Mouse (Mus musculus) spleen, postnatal 10 days (tissue): Measurements from ENCODE around the gene Ergic1.
A peak's percentile ranks its signal among the peaks of the same experiment; 100 is the strongest.

Experiments used
- DNase-seq, 2 experiments: peaks; one replicate each; pipeline ENCODE4 v3.0.0; 2021 to 2022; ENCODE audit warnings: low spot score in 2 of 2

The Ergic1 gene

DNA sequence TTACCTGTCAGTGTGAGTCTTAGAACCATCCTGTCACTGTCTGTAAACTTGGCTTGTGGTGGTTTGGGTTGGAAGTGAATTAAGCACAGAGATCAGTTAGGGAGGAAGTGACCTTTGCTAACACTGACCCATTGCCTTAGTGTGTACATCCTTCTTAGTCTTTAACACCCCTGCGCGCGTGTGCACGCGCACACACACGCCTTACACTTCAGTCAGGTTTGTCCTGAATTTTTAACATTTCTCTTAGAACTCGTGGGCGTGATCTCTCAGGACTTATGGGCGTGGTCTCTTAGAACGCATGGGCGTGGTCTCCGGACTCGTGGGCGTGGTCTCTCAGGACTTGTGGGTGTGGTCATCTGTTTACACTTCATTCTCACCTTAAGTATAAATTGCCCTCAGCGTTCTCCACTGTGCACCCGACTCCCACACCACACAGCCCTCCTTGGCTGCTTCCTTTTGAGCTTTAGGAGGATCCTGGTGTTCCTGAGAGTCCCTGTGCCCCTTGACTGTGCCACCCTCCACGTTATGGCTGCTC is 39.7 kb downstream of the Ergic1 start:
- peak in 1 of 2 experiments; percentile 72 for DNase-seq

DNA sequence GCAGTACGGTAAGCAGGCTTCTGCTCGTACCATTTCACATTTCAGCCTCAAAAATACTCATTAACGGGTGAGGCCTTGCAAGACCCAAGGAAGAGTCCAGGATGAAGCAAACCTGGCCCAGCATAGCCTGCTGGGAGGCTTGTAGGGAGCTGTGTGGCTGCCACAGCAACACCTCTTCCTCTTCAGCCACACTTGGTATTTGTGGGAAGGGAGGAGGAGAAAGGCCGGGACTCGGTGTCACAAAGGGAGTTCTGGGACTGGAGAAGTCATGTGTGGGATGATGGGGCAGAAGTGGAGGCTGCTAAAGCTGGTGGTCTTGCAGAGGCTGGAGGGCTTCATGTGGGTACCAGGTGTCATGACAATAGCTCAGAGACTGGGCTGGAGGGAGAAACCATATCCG is 40.2 kb downstream of the Ergic1 start:
- DNase-seq: no peak

DNA sequence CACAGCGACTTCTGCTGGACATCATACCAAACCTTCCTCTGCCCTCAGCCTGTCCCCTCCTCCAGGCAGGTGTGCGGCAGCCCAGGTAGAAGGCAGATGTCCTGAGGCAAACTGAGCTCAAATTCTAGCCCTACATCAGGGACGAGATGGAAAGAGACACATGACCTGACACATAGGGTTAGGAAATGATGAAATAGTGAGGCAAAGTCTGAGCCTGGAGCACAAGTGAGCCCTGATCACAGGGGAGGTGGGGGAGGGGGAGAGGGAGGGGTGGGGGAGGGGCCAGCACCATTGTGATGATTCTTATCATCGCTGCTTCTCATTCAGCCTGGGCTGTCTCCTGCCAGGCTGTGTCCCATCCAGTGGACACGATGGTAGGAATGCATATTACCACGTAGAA is 40.6 kb downstream of the Ergic1 start:
- no peak for DNase-seq

DNA sequence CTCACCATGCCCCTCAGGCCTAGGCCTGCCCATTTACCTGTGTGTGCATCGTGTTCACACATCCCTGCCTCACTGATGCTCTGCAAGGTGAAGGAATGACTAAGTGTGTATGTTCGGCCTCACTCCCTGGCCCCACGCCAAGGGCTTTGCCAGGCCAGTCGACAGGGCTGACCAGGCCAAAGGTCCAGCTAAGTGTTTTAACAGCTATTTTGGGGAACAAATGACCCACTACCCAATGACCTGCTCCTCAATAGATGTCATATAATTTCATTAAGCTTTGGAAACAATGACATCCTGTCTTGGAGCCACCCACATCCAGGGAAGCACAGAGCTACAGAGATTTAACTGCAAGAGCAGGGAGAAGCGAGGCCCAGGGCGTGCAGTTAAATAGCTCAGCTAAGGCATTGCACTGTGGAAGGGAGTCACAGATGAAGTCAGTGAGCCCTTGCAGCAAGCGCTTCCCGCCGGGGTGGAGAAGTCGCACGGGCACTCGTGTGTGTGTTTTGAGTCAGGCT is 41.1 kb downstream of the Ergic1 start:
- DNase-seq: no peak

DNA sequence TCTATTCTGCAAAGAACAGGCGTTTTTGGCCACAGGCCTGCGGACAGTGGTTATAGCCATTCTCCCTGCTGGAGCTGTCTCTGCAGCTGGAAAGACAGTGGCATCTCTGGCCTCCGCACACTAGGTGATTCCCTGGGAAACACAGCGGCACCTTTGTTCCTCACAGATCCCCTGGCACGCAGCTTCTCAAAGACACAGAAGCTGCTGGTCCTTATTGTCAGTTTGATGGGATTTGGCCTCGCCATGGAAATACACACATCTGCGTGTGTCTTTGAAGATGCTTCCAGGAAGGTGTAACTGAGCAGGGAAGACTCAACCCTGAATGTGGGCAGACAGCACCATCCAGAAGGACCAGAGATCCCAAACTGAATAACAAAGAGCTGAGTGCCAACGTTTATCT is 42.0 kb downstream of the Ergic1 start:
- no peak for DNase-seq

DNA sequence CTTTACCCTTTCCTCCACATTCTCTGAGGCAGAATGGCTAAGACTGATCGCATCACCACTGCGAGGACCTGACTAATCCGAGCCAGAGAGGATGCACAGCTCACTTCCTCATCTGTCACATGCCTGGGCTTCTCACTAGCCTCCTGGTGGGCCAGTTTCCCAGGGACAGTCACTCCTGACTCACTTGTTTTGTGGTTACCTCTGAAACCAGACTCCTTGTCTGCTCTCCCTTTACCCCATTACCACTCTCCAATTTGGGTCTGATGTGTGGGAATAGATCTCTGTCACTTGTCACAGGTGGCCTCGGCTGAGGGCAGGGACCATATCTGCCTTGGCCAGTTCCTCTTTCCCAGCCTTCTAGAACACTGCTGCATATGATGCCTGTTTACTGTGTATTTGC is 44.3 kb downstream of the Ergic1 start:
- peak in 1 of 2 experiments; percentile 34 for DNase-seq

DNA sequence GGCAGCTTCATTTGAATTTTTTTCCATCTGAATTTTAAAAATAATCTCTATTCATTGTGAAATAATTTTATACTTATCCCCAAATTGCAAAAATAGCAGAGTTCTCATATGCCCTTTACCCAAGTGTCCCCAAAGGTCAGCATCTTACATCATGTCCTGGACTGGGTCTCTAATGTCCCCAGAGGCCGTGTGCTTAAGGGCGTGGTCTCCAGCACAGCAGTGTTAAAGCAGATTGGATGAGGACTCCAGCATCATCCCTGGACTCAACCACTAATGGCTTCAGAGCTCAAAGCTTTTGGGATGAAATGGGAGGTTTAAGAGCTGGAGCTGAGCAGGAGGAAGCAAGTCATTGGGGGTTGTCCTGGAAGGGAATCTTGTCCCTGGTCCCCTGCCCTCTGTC is 45.2 kb downstream of the Ergic1 start:
- DNase-seq: no peak

DNA sequence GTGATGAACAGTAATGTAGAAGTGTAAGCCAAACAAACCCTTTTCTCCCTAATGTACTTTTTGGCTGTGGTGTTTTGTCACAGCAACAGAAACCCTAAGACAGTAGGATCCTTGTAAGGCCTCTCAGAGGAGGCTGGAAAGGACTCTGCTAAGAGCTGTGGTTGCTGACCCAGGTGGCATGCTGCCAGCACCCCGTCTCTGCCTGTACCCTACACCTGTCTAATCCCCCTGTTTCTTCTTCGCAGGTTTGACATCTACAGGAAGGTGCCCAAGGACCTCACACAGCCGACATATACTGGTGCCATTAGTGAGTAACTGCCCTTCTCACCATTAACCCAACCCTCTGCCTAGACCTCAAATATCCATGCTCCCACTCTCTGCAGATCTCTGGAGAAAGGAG is 47.1 kb downstream of the Ergic1 start:
- DNase-seq: no peak

DNA sequence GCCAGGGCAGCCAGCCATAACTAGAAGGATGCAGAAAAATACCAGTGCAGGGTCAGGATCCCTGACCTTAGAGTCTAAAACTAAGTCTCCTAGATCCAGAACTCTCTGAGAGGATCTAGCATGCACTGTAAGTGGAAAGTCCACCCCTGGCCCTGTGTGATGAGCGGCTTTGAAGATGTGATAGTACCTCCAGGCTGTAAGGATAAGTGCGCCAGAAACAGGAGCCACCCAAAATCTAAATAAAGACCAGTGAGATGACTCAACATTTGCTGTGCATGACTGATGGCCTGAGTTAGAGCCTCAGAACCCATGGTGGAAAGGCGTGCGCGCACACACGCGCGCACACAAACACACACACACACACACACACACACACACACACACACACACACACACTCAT is 47.6 kb downstream of the Ergic1 start:
- no peak for DNase-seq

DNA sequence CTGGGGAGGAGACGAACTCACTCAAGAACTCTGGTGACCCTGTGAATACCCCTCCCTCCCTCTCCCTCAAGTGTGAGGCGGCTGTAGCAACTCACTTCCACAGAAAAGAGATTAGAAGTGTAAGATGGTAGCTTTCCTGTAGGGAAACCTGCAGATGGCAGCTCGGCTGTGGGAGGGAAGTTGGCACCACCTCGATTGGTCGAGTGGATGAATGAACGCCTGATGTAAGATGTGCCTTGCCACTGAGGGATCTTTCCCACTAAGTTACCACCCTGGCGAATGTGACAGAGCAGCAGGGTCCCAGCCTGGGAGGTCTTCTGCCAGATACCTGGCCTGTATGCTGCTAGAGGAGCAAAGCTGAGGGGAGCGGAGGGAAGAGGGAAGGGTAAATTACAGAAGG is 48.5 kb downstream of the Ergic1 start:
- no peak for DNase-seq

DNA sequence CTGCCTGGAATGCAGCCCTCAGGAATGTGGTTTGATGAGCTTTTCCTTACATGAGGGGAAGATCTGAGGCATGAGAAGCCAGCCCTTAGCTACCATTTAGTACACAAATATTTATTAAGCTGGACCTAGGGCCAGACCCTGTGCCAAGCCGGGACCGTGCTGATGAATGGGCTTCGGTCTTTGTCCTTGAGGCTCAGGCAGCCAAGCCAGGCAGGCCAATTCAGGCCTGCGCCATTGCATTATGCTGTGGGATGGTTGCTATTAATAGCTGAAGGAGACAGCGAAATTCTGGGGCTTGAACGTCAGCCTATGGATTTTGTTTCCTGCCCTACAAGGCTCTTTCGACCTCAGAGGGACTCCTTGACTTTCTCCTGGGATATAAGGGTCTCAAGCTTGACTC is 50.0 kb downstream of the Ergic1 start:
- DNase-seq: no peak

DNA sequence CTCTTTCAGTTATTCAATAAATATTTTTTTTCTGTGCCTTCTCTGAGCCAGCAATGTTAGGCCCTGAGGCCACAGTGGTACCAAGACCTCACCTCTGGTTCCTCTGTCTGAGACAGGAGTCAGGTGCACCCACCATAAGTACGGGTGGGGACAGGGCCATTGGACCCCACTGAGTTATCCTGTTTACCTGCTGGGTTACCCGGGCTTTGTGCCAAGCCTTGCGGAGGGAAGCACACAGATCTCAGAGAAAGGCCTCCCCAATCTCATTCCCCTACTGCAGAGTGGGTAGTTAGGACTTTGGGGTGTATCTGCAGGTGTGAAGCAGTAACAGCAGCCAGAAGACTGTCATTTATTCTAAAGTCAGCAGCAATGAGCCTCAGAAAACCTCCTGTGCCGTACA is 50.6 kb downstream of the Ergic1 start:
- DNase-seq: no peak

DNA sequence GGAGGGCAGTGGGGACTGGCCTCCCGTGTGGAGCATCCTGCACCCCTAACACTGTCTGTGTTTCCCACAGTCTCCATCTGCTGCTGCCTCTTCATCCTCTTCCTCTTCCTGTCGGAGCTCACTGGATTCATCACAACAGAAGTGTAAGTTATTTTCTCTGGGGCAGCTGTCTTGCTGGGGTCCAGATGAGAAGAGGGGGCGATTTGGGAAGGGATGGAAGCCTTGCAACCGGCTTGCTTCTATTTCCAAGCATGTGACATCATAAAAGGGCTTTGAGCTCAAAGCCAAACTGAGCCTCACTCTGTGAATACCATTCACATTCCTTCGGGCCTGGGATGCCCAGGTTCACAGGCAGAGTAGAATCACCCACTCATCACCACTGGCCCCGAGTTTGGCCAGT is 53.0 kb downstream of the Ergic1 start:
- DNase-seq: no peak

DNA sequence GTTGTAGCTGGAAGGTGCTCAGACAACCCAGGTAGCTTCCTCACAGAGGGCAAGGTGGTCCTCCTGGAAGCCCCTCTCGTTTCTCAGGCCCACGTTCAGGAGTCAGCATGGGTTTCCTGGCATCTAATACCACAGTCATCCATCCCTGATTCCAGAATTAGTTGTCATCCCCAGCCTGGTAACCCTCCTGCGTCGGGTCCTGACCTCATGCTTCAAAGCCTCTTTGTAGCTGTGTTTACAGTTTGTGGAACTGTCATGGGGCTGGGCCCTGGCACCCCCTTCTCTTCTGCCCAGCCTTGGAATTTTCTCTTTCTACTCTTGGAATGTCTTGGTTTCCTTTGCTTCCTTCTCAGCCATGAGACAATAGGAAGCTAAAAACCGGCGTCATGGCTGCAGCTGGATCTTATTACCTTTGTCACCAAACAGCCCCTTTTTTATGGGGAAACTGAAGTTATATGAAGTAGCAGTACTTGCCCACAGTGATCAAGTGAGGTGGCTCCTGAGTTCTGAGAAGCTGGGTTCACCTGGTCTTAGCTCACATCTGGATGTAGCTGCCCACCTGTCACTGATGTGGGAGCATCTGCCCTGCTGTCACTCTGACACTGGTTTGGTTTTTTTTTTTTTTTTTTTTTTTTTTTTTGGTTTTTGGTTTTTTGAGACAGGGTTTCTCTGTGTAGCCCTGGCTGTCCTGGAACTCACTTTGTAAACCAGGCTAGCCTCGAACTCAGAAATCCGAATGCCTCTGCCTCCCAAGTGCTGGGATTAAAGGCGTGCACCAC is 53.6 kb downstream of the Ergic1 start:
- no peak for DNase-seq

DNA sequence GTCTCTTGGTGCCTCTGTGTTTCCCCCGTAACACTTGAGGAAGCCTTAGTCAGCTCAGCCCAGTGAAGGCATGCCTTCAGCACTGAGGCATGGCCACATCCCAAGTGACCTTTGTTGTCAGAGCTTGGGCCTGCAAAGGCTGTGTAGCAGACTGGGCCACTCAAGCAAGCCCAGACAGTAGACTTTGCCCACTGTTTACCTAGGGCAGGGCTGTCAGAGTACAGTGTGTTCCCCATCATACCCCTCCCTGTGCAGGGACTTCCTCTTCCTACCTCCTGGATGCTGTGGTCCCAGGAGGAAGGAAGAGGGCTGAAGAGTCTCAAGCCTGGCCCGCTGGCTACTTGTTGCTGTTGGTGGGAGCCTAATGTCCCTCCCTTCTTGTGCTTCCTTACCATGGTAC is 55.4 kb downstream of the Ergic1 start:
- DNase-seq: no peak

DNA sequence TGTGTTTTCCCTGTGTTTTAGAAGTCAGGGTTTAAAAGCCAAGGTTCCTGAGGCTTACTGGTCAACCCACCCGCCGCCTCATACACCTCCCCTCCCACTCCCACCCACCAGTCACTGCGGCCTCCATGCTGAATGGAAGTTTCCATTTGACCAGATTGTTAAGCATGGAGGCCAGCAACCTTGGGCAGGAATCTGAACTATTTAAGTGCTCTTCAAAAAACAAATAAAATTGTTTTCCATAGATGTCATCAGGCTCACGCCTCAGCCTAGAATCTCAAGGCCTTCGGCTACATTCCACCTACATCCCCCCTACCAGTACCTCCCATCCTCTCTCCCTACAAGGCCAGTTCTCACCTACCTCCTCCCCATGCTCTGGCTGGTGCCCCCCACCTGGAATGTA is 57.2 kb downstream of the Ergic1 start:
- DNase-seq: no peak

DNA sequence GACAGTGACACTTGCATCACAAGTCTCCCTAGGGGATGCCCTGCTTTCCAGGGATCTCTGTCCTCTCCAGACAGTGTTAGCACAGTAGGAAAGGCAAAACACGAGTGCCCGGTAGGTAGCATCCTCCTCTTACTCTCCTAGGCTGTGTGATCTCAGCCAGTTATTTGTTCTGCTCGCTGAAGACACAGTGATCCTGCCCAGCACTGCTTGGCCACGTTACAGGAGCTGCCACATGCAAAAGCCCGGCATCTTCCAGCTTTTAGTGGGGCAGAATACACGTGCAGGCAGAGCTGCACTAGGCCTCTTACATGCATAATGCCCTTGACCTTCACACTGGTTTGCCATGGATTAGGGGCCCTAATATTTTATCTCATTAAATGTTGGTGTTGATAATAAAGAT is 58.3 kb downstream of the Ergic1 start:
- no peak for DNase-seq

DNA sequence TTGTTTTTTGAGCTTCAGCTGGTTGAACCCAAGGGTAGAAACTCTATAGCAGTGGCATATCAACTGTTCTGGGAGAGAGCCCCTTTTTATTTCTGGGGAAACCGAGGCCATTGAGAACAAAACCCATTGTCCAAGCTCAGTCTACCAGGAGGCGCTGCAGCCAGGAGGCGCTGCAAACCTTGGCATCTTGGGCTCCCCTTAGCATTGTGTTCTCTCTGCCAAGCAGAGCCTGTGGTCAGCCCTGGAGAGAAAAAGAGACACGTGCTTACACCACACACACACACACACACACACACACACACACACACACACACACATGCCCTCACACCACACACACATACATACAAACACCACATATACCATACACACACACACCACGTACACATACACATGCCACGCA is 59.0 kb downstream of the Ergic1 start:
- no peak for DNase-seq

DNA sequence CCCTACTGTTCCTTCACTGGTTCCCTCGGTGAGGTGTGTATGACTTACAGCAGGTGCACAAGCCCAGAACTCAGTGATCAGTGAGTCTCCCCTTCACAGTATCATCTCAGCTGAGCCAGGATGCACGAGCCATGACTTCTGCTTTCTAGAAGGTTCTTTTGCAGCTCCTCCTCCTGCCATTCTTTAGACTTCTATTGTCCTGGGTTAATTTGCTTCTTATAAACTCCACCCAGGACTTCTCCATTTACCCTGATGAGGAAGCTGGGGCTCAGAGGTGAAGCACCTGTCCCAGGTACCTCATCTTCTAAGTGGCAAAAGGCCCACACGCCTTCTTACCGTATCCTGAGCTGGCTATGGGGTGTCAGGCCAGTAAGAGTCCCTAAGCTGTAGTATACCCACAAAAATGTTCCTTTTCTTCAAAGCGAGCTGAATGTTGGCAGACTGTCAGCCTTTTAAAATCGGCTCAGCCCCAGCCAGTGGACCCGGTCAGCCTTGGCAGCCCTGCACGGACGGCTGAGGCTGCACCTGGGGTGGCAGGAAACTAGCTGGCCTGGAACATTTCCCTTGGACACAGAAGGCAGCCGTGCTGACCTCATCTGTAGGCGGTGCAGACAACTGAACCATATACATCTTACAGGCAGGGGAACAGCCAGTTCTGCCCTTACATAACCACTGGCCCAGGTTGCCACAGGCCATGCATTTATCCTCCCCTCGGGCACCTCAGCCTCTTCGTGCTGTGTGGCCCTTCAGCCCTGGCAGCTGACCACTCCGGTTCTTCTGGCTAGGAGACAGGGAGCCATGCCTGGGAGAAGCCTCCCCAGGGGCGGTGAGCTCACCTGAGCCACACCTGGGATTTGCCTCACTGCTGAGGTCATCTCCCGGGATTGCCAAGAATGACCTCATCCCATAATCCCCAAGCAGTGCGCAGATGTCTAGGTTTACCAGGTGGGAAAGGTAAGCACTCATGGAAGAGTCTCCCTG is 59.8 kb downstream of the Ergic1 start:
- no peak for DNase-seq

DNA sequence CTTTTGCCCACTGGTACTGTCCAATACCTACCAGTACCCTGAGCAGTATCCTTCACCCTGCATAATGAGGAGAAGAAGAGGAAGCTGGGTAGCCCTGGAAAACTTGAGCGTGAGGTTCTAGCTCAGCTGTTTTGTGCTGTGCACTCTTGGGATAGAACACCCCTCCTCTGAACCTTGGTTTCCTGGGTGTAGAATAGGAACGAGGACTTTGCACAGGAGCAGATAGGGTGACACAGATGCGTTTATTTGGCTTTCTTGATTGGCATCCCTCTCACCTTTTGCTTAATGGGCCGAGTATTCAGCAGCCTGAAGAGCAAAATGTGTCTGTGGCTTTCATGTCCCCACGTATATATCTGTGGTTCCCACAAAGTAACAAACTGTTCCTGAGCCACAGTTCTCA is 60.6 kb downstream of the Ergic1 start:
- no peak for DNase-seq

DNA sequence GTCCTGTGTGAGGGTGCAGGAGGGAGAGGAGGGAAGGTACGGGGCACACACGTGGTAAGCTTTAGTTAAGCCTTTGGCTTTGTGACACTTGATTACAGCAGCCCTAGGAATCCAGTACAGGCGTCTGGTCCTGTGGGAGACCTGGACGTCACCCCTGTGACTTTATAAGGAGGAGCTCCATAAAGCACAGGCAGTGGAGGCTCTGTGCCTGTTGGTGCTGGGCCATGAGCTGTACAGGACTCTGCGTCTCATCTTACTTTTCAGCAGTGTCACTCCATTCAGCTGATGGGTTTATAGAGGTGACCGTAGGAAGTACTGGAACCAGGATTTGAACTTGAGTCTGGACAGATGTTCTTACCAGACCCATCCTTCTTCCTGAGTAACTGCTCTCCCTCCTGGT is 62.7 kb downstream of the Ergic1 start:
- DNase-seq: no peak

DNA sequence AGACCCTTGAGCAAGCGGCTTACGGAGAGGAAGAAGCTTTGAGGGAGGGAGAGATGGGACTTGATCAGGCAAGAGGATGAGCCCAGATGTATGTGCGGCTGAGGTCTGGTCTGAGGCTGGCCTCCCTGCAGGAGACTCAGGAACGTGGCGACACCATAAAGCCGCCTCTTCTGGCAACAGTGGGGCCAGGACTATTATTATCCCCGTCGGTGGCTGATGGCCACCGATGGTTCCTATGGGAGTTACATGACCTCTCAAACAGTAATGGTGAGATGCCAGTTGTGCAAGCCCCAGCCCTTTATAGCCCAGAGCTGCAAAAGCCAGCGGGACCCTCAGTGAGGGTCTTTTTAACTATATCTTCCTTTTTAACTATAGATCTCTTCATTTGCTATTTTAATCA is 63.7 kb downstream of the Ergic1 start:
- DNase-seq: no peak
